Mouse (Mus musculus) gastrocnemius, adult 2 months (tissue): ENCODE measurements at regions not wholly inside any gene's neighbourhood (a gene's known extent, or its start where the extent isn't known, plus 50 kb on each side); places are given as distances from the start of the nearest gene placed in this dataset.

Experiments used
- DNase-seq: peaks from one replicate; pipeline ENCODE4 v3.0.0; 2022
- H3K27ac ChIP-seq: fragments of 200-600 bp; 2 replicates; pipeline ENCODE4 v1.8.1; 2022; ENCODE audit warnings: mild to moderate bottlenecking
- H3K4me3 ChIP-seq: fragments of 200-600 bp; 2 replicates; pipeline ENCODE4 v1.8.1; 2022; ENCODE audit warnings: mild to moderate bottlenecking, moderate library complexity
- CTCF ChIP-seq: fragments of 200-600 bp; IDR thresholded peaks from 2 replicates; pipeline ENCODE4 v1.8.1; 2022; ENCODE audit warnings: antibody characterized with exemption, mild to moderate bottlenecking, moderate library complexity
- intact Hi-C: fragments of 180-260 bp; cut with DNase I; formaldehyde crosslinking; loops from one replicate; pipeline ENCODE4 v1.15.1; 2025

DNA sequence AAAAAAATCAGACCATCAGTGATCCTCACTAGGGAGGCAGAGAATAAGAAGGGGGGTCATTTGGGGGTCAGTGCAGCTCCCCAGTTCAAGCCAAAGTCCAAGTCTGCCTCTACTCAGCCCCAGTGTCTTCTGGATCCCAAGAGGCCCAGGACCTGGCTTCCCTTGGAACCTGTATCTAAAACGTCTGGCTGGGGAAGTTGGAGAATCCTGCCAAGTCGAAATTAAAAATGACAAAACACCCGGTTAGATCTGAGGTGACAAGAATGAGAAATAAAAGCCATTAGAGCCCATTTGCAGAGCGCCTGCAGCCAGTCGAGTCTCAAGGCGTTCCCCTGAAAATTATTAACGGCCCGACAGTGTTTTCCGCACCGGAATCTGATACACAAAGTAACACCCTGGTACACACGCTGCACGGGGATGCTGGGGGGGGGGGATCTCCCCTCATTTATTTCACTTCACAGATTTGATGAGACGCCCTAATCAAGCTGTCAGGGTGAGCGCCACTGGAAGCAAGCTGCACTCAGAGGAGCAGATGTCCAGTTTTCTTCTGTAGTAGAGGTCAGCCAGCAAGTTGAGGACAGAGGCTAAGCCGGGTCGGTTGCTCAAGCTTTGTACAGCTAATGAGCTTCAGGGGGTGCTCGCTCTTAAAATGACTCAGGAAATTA, 149.5 kb downstream of the Gm45692 start:
- Histone ChIP-seq H3K4me3 (no peak overlapping the region), H3K27ac (0 out of 2 replicates have a peak overlapping the region, but pooled peaks have one; percentile 9)
- DNase-seq = peak; percentile 57
- intact Hi-C loops = no loop called here
- TF ChIP-seq CTCF = no peak

DNA sequence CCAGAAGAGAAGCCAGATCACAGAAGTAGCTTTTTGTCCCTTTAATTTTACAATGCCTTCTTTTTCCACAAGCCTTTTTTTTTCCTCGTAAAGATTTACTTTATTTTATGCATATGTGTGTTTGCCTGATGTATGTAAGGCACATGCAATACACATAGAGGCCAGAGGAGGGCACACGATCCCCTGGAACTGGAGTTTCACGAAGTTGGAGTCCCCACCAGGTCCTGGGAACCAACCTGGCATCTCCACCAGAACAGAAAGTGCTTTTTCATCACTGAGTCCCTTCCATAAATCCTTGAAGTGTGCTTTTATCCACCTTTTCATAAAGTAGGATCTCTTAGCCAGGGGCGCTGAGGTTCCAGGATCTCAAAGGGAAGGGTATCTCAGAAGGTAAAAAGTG, 152.8 kb downstream of the Gm45692 start:
- peak; percentile 48 for TF ChIP-seq CTCF
- DNase-seq = no peak
- intact Hi-C loops = no loop called here
- Histone ChIP-seq H3K4me3 (no peak overlapping the region), H3K27ac (no peak overlapping the region)

DNA sequence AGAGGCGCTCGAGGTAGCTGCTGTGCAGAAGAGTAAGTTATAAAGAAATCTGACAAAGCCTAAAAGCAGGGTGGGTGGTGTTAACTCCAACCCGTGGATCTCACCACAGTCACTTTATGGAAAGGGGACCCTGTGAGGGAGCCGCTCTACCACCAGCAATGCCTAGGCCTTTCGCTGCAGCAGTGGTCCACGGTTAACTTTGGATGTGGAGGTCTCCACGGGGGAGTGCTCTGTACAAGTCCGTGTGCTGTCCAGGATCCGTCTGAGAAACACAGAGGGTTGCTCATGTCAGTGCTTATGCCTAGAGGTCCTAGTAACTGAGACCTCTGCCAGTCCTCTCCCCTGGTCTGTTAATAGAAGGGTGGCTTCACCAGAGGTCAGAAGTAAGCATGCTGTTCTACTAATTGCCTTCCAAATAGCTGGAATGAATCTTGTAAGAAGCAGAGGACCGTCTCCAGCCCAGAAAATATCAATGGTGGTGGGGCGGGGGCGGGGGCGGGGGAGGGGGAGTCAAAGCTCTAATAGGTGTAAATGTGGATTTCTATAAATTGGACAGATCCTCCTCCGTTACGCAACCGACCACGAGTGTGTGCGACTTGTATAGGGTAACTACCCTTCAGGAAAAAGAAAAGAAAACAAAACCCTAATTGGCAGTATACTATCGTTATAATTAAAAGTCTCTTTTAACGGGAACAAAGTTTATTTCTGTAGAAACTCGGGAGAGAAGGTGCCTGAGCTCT, 153.5 kb downstream of the Gm45692 start:
- H3K27ac ChIP-seq = no peak overlapping the region
- TF ChIP-seq CTCF = no peak
- H3K4me3 ChIP-seq = no peak overlapping the region
- intact Hi-C loops = no loop called here
- DNase-seq = no peak

DNA sequence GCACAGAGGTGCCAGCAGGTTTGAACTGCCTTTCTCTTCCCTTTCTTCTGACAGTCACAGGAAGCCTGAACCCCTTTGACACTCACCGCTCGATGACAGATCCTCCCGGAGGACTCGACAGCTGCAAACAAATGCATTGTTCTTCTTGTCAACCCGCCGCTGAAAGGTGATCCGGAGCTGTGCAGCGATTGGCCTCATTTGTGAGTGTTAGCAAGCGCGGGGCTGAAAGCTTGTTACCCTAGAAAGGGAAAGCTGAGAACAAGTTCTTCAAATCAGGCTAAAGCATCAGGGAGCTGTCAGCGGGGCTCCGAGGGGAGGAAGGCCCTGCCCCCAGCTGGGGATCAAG, 154.1 kb downstream of the Gm45692 start:
- no peak overlapping the region for H3K27ac ChIP-seq
- TF ChIP-seq CTCF = no peak
- no peak overlapping the region for H3K4me3 ChIP-seq
- intact Hi-C loops = no loop called here
- no peak for DNase-seq

DNA sequence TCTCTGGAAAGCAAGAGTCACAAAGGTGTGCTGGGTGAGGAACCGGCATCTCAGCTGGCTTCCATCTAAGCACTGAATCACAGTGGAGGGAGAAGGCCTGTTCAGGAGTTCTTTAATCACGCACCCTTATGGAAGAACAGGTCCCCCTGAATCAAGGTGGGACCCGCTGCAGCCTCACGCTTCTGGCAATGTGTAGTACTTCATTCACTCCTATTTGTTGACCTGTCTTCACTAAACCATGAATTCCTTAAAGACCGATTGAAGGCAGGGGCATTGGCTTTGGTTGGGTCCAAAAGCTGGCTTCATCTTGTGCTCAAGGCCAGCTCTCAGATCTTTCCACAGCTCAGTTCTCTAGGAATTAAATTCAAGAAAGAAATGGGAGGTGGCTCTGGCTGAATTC, 154.5 kb downstream of the Gm45692 start:
- Histone ChIP-seq H3K4me3 (no peak overlapping the region), H3K27ac (no peak overlapping the region)
- intact Hi-C loops = no loop called here
- TF ChIP-seq CTCF = no peak
- no peak for DNase-seq

DNA sequence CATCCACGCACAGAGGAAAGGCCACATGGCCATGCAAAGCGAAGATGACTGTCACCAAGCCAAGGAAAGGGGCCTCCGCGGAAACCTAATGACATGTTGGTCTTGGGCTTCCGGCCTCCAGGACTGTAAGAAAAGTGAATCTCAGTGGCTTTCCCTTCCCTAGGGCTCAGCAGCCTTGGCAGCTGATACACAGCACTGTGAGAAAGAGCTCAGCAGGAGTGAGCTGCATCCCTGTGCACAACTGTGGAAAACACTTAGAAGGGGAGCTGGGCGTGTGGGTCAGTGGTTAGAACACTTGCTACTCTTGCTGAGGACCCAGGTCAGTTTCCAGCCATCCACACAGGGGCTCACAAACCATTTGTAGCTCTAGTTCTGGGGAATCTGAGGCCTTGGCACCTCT, 155.1 kb downstream of the Gm45692 start:
- no peak overlapping the region for H3K4me3 ChIP-seq
- intact Hi-C loops = no loop called here
- DNase-seq = no peak
- H3K27ac ChIP-seq = no peak overlapping the region
- no peak for TF ChIP-seq CTCF

DNA sequence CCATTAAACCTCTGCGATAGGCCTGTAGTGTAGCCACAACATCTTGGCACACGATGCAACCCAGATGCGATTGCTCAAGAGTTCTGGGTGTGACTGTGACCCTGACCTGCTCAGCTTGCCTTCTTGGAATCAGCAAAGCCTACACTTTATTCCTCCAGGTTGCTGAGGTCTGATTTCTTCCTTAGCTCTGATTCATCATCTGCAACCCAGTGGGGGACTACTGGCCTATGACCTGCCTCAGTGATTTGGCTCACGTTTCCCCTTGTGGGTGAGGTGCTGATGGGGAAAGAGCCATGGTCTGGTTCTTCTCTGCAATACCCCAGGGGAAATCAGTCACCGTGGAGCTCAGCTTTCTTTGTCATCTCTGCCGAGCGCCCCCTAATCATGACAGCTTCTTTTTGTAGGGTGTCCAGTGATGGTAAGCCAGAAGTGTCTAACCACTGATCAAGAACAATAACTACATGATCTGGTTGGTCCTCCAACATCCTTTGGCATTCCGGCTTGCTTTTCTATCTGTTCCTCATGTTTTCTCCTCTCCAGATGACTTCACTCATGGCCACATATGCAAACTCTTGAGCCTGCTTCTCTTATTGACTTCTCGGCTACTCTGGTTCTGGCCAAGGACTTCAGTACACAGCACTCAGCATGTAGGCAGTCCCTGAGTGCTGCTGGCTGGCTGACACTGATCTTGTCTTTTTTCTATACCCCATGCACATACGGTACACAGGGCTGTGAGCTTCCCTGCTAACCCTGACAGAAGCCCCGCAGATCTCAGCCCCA, 163.0 kb downstream of the Gm45692 start:
- H3K4me3 ChIP-seq = no peak overlapping the region
- TF ChIP-seq CTCF = no peak
- intact Hi-C loops = no loop called here
- peak overlapping the region; percentile 63 for H3K27ac ChIP-seq
- peak; percentile 51 for DNase-seq

DNA sequence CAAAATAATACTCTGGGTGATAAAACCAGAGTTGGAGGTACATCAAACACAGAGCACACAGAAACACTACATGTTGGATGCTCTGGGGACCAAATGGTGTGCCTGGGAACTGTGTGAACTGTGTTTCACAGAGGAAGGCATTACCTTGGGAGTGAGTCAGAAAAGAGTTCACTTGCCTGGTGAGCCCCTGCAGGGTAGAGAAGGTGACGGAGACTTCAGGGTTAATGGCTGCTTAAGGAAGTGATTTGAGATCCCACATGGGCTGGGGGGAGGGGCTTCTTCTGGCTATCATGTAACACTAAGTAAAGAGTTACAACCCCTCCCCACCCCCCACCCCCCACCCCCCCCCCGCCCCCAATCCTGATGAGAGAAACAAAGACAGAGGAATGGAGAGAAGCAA, 164.6 kb downstream of the Gm45692 start:
- no peak overlapping the region for H3K4me3 ChIP-seq
- intact Hi-C loops = no loop called here
- no peak for TF ChIP-seq CTCF
- no peak overlapping the region for H3K27ac ChIP-seq
- DNase-seq = no peak

DNA sequence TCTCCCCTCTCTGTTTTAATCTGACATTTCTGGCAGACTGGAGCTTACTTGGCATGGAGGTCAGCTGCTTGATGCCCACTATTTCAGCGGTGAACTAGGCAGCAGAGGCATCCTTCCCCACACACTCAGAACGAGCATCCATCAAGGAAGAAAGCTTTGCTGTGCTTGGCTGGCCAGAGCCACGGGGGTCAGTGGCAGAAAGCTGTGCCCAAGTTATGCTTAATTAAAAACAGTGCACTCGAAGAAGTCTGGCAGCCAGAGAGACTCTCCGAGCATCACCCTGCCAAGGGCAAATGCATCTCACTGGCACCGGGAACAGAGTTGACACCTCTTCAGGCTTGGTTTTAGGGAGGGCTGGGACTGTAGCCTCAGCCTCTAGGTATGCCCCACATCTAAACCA, 168.3 kb downstream of the Gm45692 start:
- TF ChIP-seq CTCF = no peak
- H3K27ac ChIP-seq = no peak overlapping the region; the same call in 1 of the 2 replicates
- intact Hi-C loops = no loop called here
- H3K4me3 ChIP-seq = no peak overlapping the region
- no peak for DNase-seq

DNA sequence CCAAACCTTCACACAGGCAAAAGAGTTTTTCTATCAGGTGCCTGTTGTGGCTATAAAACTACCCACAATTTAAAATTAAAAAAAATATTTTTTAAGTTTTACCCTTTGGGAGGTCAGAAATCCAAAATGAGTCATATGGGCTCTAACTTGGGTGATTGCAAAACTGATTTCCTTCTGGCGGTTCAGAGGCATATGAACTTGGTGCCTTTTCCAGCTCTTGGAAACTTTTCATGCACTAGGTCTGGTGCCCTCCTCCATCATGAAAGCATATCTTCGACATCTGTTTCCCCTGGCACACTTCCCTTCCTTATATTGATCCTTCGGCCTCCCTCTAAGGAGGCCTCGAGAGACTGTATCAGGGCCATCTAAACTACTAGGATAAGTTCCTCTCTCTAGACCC, 168.8 kb downstream of the Gm45692 start:
- no peak for DNase-seq
- TF ChIP-seq CTCF = no peak
- Histone ChIP-seq H3K27ac (no peak overlapping the region; the same call in 1 of the 2 replicates), H3K4me3 (no peak overlapping the region)
- intact Hi-C loops = no loop called here

DNA sequence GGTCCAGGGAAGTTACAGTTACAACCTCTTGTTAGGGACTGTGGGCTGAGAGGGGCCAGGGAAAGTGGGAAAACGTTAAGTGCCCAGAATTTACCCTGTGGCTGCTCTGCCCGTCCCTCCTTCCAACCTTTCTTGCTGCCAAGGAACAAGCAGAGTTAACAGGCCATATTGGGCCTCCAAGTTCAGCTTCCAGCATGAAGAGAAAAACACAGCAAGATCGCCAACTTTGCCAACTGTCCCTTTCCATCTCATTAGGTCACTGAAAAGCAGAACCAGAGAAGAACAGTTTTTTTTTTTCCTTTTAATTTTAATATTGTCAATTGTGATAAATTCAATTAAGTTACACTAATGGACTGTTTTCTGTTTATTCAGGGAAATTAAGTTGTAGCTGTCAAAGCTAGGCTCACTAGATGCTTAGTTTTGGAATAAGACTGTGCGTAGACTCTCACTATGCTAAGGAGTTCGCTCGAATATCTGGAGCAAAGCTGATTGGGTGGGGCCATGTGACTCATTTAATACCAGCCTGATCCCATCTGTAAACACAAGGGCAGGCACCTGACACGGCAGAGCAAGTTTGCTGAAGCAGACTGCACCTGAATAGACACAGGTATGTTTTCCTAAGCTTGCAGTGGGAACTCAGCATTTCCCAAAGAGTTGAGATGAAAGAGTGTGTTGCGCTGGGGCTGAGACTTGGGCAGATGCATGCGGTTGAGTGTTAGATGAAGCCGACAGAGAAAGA, 178.9 kb downstream of the Gm45692 start:
- intact Hi-C loops = no loop called here
- no peak for DNase-seq
- no peak for TF ChIP-seq CTCF
- Histone ChIP-seq H3K4me3 (no peak overlapping the region), H3K27ac (no peak overlapping the region)

DNA sequence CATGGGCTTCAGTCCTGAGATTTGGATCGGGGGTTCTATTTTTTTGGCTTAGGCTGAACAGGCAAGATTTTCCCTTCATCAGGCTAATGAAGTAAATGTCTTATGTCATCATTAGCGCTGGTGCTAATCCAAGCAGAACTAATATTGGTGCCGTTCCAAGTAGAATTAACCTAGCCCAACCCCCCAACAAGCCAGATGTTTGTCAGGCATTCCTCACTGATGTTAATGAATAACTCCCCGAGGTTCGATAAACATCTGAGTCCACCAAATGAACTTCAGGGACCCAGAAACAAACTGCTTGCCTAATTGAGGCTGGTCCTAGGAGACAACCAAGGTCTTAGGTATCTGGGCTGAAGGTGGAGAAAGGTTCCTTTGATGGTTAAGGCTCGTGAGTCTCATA, 180.9 kb downstream of the Gm45692 start:
- DNase-seq = no peak
- no peak for TF ChIP-seq CTCF
- Histone ChIP-seq H3K4me3 (no peak overlapping the region), H3K27ac (no peak overlapping the region)
- intact Hi-C loops = no loop called here

DNA sequence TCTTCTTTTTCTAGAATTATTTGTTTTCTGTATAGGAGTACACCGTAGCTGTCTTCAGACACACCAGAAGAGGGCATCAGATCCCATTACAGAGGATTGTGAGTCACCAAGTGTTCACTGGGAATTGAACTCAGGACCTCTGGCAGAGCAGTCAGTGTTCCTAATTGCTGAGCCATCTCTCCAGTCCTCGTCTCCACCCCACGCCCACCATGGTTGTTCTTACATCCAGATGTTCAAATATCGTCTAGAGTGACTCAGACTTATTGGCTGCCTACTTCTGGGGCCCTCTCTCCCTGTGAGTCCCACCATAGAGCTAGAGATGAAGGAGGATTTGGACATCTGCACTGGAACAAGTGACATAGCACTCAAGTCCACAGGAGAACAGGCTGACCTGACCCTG, 182.6 kb downstream of the Gm45692 start:
- no peak for DNase-seq
- no peak overlapping the region for H3K4me3 ChIP-seq
- intact Hi-C loops = no loop called here

More for the DNA sequence above, 182.6 kb downstream of the Gm45692 start:
- no peak overlapping the region for H3K27ac ChIP-seq
- no peak for TF ChIP-seq CTCF
